Mouse (Mus musculus) liver, postnatal 0 days (tissue): ENCODE data around the gene Terb1.

Experiments
- CTCF ChIP-seq: sonication (generic); IDR thresholded peaks from 2 replicates; pipeline ENCODE4 v1.5.1; 2016; ENCODE audit warnings: antibody characterized with exemption, low read depth
- EP300 ChIP-seq: IDR thresholded peaks from 2 replicates; pipeline ENCODE4 v1.6.1; 2016; ENCODE audit warnings: antibody characterized with exemption, low read depth, mild to moderate bottlenecking

DNA sequence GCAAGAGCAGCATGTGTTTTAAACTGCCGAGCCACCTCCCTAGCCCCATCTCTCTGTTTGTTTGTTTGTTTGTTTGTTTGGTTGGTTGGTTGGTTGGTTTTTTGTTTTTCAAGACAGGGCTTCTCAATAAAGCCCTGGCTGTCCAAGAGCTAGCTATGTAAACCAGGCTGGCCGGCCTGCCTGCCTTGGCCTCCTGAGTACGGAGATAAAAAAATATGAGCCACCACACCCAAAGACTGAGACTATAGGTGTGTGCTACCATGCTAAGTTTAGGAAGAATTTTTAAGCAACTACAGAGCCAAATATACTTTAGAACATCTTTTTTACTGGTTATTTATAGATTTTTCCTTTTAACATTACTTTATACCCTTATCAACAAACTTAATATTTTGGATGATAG, 57.5 kb downstream of the Terb1 start:
- TF ChIP-seq CTCF = no peak
- TF ChIP-seq EP300 = no peak
